Comparison of ENCODE assay signal across 8 mouse cellular contexts in genomic region chr7:16944061-16944807, GRCm38 (mm10). TPM values are rescaled to one million over a fixed set of nuclear protein-coding genes. Genes with fewer than 3 reads are reported as not detected.
DNase-seq lines count a peak whose midpoint lies in the region; ATAC-seq and TF ChIP-seq lines count a peak whose summit lies in the region.

Pnmal2 (plus strand) TSS chr7:16944682.

- H3K36me3 ChIP-seq in hindbrain, embryonic 15.5 days = no peaks in the 10 kb centered on the region

- no peak for TF ChIP-seq CTCF in Patski (IDR thresholded peaks at IDR 0.05)

- peak within 1 kb of the TSS; percentile 95 for H3K27ac ChIP-seq in hindbrain, embryonic 15.5 days (replicated peaks)

- H3K4me2 ChIP-seq in hindbrain, embryonic 15.5 days = peak within 1 kb of the TSS; percentile 90

- POLR2A ChIA-PET in Patski (lab: Charles Lee) = no interaction called here

- peak within 1 kb of the TSS; percentile 76 for H3K4me3 ChIP-seq in hindbrain, embryonic 15.5 days

- WGBS in hindbrain, embryonic 15.5 days = 9% methylated on average over 36 of the region's 36 CpGs

- peaks cover 78% of the 10 kb centered on the region for H3K4me1 ChIP-seq in hindbrain, embryonic 15.5 days (replicated peaks)

- H3K9ac ChIP-seq in hindbrain, embryonic 15.5 days = peak within 1 kb of the TSS; percentile 93

- CTCF ChIA-PET in Patski (lab: Charles Lee) = interaction anchor here (1.0 kb wide), 2 partner anchors 11 to 107 kb away, joined by 3 to 4 read pairs; no protein-coding TSS in a partner anchor

- in situ Hi-C loops in Patski (cut with MboI; ENCODE audit: low pct_unique_long_range_greater_than_20kb) = no loop called here

- ATAC-seq in Patski = peak; percentile 84
- ATAC-seq in hindbrain, embryonic 15.5 days (ENCODE audit: low FRiP score, low read depth) = peak; percentile 88

- H3K27me3 ChIP-seq in Patski = no peaks in the 10 kb centered on the region
- H3K27me3 ChIP-seq in hindbrain, embryonic 15.5 days = no peaks in the 10 kb centered on the region

- no peaks in the 10 kb centered on the region for H3K9me3 ChIP-seq in hindbrain, embryonic 15.5 days

- DNase-seq in Patski (ENCODE audit: low read depth, low spot score) = no peak
- DNase-seq in cerebellum, adult 9-10 months = peak; percentile 92
- peak; percentile 88 to 90 for DNase-seq in frontal cortex, postnatal 10 days (ENCODE audit: low spot score in 2 of 2)
- DNase-seq in left cerebral cortex, adult 18-20 months (ENCODE audit: low spot score in 2 of 2) = peak; percentile 87 to 90
- peak; percentile 54 for DNase-seq in lung, postnatal 25 days (ENCODE audit: low spot score)
- DNase-seq in retina, postnatal 7 days (ENCODE audit: low read depth, low spot score) = peak; percentile 82
- peak; percentile 67 for DNase-seq in urinary bladder, postnatal 14 days (ENCODE audit: low spot score)

RNA-seq across cellular contexts. Expression of gene Pnmal2, which starts in this region (rescaled TPM):
- polyA plus RNA-seq in Patski (2021) = 11.2 TPM
- polyA plus RNA-seq in hindbrain, embryonic 15.5 days (2015; fragmentation: Nextera tagmentation; extraction: Ambion mirVana) = 142 and 150 TPM in 2 replicates
- 100 to 1,000 TPM; 291 to 326 TPM for total RNA-seq in left cerebral cortex, adult 18-20 months (2021)

Comparison
In these comparisons a context has a peak if more than half of its experiments do, and no peak if none do; other contexts are left out.
1. RNA of gene Pnmal2 (polyA plus RNA-seq): 142 to 150 TPM in hindbrain, embryonic 15.5 days; 11.2 TPM in Patski (single experiment); every median in the first group is over 10 times any median in the second.